Mouse (Mus musculus) midbrain, embryonic 10.5 days (tissue): Measurements from ENCODE around the gene Cpn2. TPM values are rescaled to one million over a fixed set of nuclear protein-coding genes. Genes with fewer than 3 reads are reported as not detected.

Source experiments
- DNase-seq: peaks from one replicate; pipeline ENCODE4 v3.0.0-alpha.2; 2017; ENCODE audit warnings: low spot score
- H3K27ac ChIP-seq: fragments of 300-500 bp; sonication (generic); replicated peaks from 2 replicates; pipeline ENCODE4 v1.5.1; 2016; ENCODE audit warnings: mild to moderate bottlenecking
- H3K27me3 ChIP-seq: fragments of 300-500 bp; sonication (generic); 2 replicates; pipeline ENCODE4 v1.6.1; 2016; ENCODE audit warnings: low read depth, mild to moderate bottlenecking; ENCODE audit not compliant: poor library complexity, severe bottlenecking
- H3K36me3 ChIP-seq: fragments of 300-500 bp; sonication (generic); 2 replicates; pipeline ENCODE4 v1.6.1; 2016; ENCODE audit warnings: mild to moderate bottlenecking, moderate library complexity
- H3K4me1 ChIP-seq: fragments of 300-500 bp; sonication (generic); 2 replicates; pipeline ENCODE4 v1.6.1; 2016
- H3K4me3 ChIP-seq: fragments of 300-500 bp; sonication (generic); 2 replicates; pipeline ENCODE4 v1.5.1; 2016; ENCODE audit warnings: mild to moderate bottlenecking, moderate library complexity
- H3K9me3 ChIP-seq: fragments of 300-500 bp; sonication (generic); replicated peaks from 2 replicates; pipeline ENCODE4 v1.6.1; 2016; ENCODE audit warnings: mild to moderate bottlenecking
- WGBS: fragments of 180-500 bp; shearing (Covaris S2); methylation state at CpG from one replicate; pipeline ENCODE4 v1.1.7; 2016; 5-methylcytosine and 5-hydroxymethylcytosine counted together
- polyA plus RNA-seq: library from polyadenylated mRNA; unstranded; fragments of >200 nt; fragmentation: Nextera tagmentation; extraction: Ambion mirVana; gene quantifications from 2 replicates; pipeline ENCODE4 v1.2.1, GENCODE M21; 2016

Gene Cpn2
- polyA plus RNA-seq, 1 experiment from 2014 or later, result not detected

GRCm38 (mm10) chr16:30221161-30221782, 46.0 kb downstream of the Cpn2 start:
- 94% methylated on average over 13 of the region's 13 CpGs for WGBS
- no peaks in the 10 kb centered on the region for H3K9me3 ChIP-seq
- H3K4me3 ChIP-seq, result no peak overlapping the region
- H3K4me1 ChIP-seq, result peaks cover 22% of the 10 kb centered on the region
- DNase-seq, result no peak
- no peaks in the 10 kb centered on the region for H3K36me3 ChIP-seq
- peaks cover 97% of the 10 kb centered on the region for H3K27me3 ChIP-seq
- no peak overlapping the region for H3K27ac ChIP-seq

GRCm38 (mm10) chr16:30215811-30216210, 51.5 kb downstream of the Cpn2 start:
- 4% methylated on average over 2 of the region's 2 CpGs for WGBS
- no peak for DNase-seq
- Histone ChIP-seq H3K4me1 (peaks cover 44% of the 10 kb centered on the region), H3K27ac (no peak overlapping the region), H3K27me3 (peaks cover 100% of the 10 kb centered on the region), H3K9me3 (no peaks in the 10 kb centered on the region), H3K4me3 (no peak overlapping the region), H3K36me3 (no peaks in the 10 kb centered on the region)

GRCm38 (mm10) chr16:30213644-30214043, 53.7 kb downstream of the Cpn2 start:
- 58% methylated on average over 1 of the region's 1 CpGs for WGBS
- peaks cover 44% of the 10 kb centered on the region for H3K4me1 ChIP-seq
- no peak overlapping the region for H3K27ac ChIP-seq
- H3K9me3 ChIP-seq, result peaks cover 7% of the 10 kb centered on the region
- no peak overlapping the region for H3K4me3 ChIP-seq
- DNase-seq, result no peak
- H3K27me3 ChIP-seq, result peaks cover 100% of the 10 kb centered on the region
- no peaks in the 10 kb centered on the region for H3K36me3 ChIP-seq

GRCm38 (mm10) chr16:30212035-30212434, 55.3 kb downstream of the Cpn2 start:
- H3K27me3 ChIP-seq, result peaks cover 100% of the 10 kb centered on the region
- H3K4me1 ChIP-seq, result peaks cover 41% of the 10 kb centered on the region
- peaks cover 7% of the 10 kb centered on the region for H3K9me3 ChIP-seq
- H3K36me3 ChIP-seq, result no peaks in the 10 kb centered on the region
- H3K4me3 ChIP-seq, result no peak overlapping the region
- no peak for DNase-seq
- no peak overlapping the region for H3K27ac ChIP-seq
- 50% methylated on average over 3 of the region's 3 CpGs for WGBS

- Histone ChIP-seq H3K4me1 (peaks cover 52% of the 10 kb centered on the region), H3K27me3 (peaks cover 98% of the 10 kb centered on the region), H3K4me3 (no peak overlapping the region), H3K36me3 (no peaks in the 10 kb centered on the region), H3K27ac (no peak overlapping the region), H3K9me3 (peaks cover 7% of the 10 kb centered on the region)
- no peak for DNase-seq
- WGBS, result 84% methylated on average over 1 of the region's 1 CpGs
Observed at GRCm38 (mm10) chr16:30209264-30209663, 58.0 kb downstream of the Cpn2 start.

GRCm38 (mm10) chr16:30207991-30208390, 59.3 kb downstream of the Cpn2 start:
- 79% methylated on average over 7 of the region's 7 CpGs for WGBS
- H3K36me3 ChIP-seq, result no peaks in the 10 kb centered on the region
- H3K4me3 ChIP-seq, result no peak overlapping the region
- H3K27me3 ChIP-seq, result peaks cover 98% of the 10 kb centered on the region
- H3K27ac ChIP-seq, result no peak overlapping the region
- H3K4me1 ChIP-seq, result peaks cover 56% of the 10 kb centered on the region
- H3K9me3 ChIP-seq, result peaks cover 7% of the 10 kb centered on the region
- DNase-seq, result no peak

- H3K4me1 ChIP-seq, result peaks cover 49% of the 10 kb centered on the region
- H3K27ac ChIP-seq, result no peak overlapping the region
- no peak for DNase-seq
- H3K4me3 ChIP-seq, result no peak overlapping the region
- H3K27me3 ChIP-seq, result peaks cover 98% of the 10 kb centered on the region
- H3K9me3 ChIP-seq, result peaks cover 10% of the 10 kb centered on the region
- 89% methylated on average over 11 of the region's 11 CpGs for WGBS
- H3K36me3 ChIP-seq, result no peaks in the 10 kb centered on the region
Observed at GRCm38 (mm10) chr16:30207111-30207828, 60.0 kb downstream of the Cpn2 start.

Other genes with a start within 250 kb of the Cpn2 start
- gene Hes1, start 203.1 kb downstream of the Cpn2 start, polyA plus RNA-seq, result 32.2 and 42.5 TPM in 2 replicates
- 0.38 and 0.52 TPM in 2 replicates for gene Lrrc15, start 15.8 kb upstream of the Cpn2 start, polyA plus RNA-seq
- 1.5 and 1.9 TPM in 2 replicates for gene Gp5, start 43.3 kb upstream of the Cpn2 start, polyA plus RNA-seq
- 7.1 and 7.8 TPM in 2 replicates for gene Atp13a3, start 138.5 kb upstream of the Cpn2 start, polyA plus RNA-seq